Mouse (Mus musculus) neural tube, embryonic 14.5 days (tissue): ENCODE data around the gene Gas2. TPM values are rescaled to one million over a fixed set of nuclear protein-coding genes. Genes with fewer than 3 reads are reported as not detected.

Source experiments
- polyA plus RNA-seq: library from polyadenylated mRNA; unstranded; fragments of >200 nt; fragmentation: Nextera tagmentation; extraction: Ambion mirVana; gene quantifications from 2 replicates; pipeline ENCODE4 v1.2.1, GENCODE M21; 2014

Gene Gas2
- polyA plus RNA-seq, 1 experiment from 2014 or later, result 19.9 TPM

Other genes with a start within 250 kb of the Gas2 start
- gene Slc17a6, start 240.0 kb upstream of the Gas2 start, polyA plus RNA-seq, result 120 and 139 TPM in 2 replicates
- 11.0 and 13.7 TPM in 2 replicates for gene Fancf, start 252 bp downstream of the Gas2 start, polyA plus RNA-seq
- 25.9 and 28.0 TPM in 2 replicates for gene Svip, start 144.0 kb downstream of the Gas2 start, polyA plus RNA-seq
- not detected in 2 replicates for gene 1700015G11Rik, start 153.7 kb downstream of the Gas2 start, polyA plus RNA-seq